Mouse (Mus musculus): ENCODE data around the gene Tbce.

Tbce gene

GRCm38 (mm10) chr13:13965388-13965964 lies 74.0 kb downstream of the Tbce start:
- no peak for DNase-seq (ENCODE audit: low spot score)

GRCm38 (mm10) chr13:13961046-13961445 lies 78.4 kb downstream of the Tbce start:
- DNase-seq (ENCODE audit: low spot score), result no peak

- DNase-seq (ENCODE audit: low spot score), result no peak
These were observed 79.2 kb downstream of the Tbce start for GRCm38 (mm10) chr13:13960211-13960610.

GRCm38 (mm10) chr13:13956686-13957085 lies 82.8 kb downstream of the Tbce start:
- no peak for DNase-seq (ENCODE audit: low spot score)

DNA sequence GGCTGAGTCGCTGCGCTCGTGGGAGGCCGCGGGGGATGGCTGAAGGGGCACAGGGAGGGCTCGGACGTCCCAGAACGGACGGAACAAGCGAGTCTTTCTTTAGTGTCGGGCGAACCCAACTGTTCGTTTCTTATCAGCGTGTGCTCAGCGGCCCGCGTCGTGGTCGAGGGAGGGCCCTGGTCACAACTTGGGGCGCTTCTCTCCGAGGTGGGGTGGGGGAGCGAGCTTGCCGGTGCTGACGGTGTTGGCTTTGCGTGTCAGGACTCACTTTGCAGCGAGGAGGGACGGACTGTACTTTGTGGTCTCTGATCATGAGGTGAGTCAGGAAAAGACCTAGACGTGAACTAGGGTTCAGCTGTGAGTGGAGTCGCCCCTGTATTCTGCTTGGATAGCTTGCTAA lies 84.5 kb downstream of the Tbce start:
- no peak for DNase-seq (ENCODE audit: low spot score)

DNA sequence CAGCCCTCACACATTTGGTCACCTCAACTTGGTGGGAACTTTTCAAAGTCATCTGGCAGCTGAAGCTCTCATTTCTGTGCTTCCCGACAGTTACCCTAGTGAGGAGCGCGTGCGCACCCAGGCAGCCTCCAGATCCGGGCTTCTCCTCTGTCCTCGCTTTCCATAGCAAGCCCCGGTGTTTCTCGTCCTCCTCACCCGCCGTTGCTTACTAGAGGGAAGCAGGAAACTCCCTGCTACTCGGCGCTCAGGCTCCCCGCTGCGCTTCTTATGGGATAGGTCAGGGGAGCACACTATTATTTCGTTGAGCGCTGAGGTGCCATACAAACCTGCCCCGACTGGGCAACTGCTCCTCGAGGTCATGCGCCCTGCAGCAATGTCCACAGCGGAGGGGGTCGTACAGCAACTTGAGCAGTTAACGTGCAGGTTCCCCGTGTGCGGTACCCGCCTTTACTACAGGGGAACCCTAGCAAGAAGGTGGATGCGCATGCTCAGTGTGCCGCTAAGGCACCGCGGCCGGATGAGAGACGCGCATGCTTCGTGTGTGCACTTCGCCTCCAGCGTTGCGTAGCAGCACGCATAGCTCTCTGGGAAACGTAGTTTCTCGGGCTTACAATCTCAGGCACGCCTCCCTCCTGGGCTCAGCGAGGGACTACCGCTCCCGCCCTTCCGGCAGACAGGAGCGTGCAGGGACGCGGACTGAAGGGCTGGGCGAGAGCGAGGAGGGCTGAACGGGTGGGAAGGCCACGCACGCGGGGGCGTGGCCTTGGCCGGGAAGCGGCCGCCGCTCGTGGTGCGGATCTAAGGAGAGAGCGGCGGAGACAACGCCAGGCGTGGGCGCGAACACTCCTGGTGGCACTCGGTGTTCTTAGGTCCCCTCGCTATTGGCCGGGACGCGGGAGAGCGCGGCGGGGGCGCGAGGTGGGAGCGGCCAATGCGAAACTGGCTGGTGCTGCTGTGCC lies 85.3 kb downstream of the Tbce start, which contains the start of gene B3galnt2:
Gene B3galnt2 (plus strand): TSS at position 596 of the 959 bp plus-strand sequence.
- DNase-seq (ENCODE audit: low spot score), result peak; percentile 92

Data from testis, postnatal 10 days (tissue).